Mouse (Mus musculus) kidney, embryonic 16.5 days (tissue): ENCODE measurements around the gene Gm5478. TPM values are rescaled to one million over a fixed set of nuclear protein-coding genes. Genes with fewer than 3 reads are reported as not detected.

Experiments used
- microRNA-seq: library from miRNA; unstranded; fragments of <30 nt; microRNA quantifications from one replicate; pipeline ENCODE4, GENCODE M21; 2016
- polyA plus RNA-seq: library from polyadenylated mRNA; unstranded; fragments of >200 nt; fragmentation: Nextera tagmentation; extraction: Ambion mirVana; gene quantifications from 2 replicates; pipeline ENCODE4 v1.2.1, GENCODE M21; 2015

Gene Gm5478
- polyA plus RNA-seq, 1 experiment from 2014 or later: not detected

Small RNA genes within 50 kb of the gene (microRNA-seq; reads per million reads assigned to microRNA genes)
- gene Gm44342 (not detected), gene Gm44383 (not detected), gene Gm44479 (not detected)

Other genes starting within 250 kb of the Gm5478 start
- gene Krt7, start 236.3 kb downstream of the Gm5478 start, polyA plus RNA-seq: 94.8 and 99.9 TPM in 2 replicates
- 0.06 TPM in 1 of 2 replicates, not detected in the other for gene Krt87, start 208.6 kb downstream of the Gm5478 start, polyA plus RNA-seq
- gene Krt88, start 199.6 kb downstream of the Gm5478 start, polyA plus RNA-seq: not detected in 2 replicates
- gene Krt81, start 183.6 kb downstream of the Gm5478 start, polyA plus RNA-seq: not detected in 2 replicates
- not detected in 2 replicates for gene Krt86, start 173.9 kb downstream of the Gm5478 start, polyA plus RNA-seq
- not detected in 2 replicates for gene Krt83, start 155.9 kb downstream of the Gm5478 start, polyA plus RNA-seq
- not detected in 2 replicates for gene Gm49425, start 130.1 kb downstream of the Gm5478 start, polyA plus RNA-seq
- gene Krt84, start 114.6 kb downstream of the Gm5478 start, polyA plus RNA-seq: not detected in 2 replicates
- gene Krt82, start 96.7 kb downstream of the Gm5478 start, polyA plus RNA-seq: not detected in 2 replicates
- gene Krt90, start 84.4 kb downstream of the Gm5478 start, polyA plus RNA-seq: 0.10 and 0.15 TPM in 2 replicates
- gene Krt75, start 73.5 kb downstream of the Gm5478 start, polyA plus RNA-seq: 0.27 and 0.32 TPM in 2 replicates
- not detected in 2 replicates for gene Gm5414, start 19.2 kb downstream of the Gm5478 start, polyA plus RNA-seq
- gene Krt6b, start 32.9 kb upstream of the Gm5478 start, polyA plus RNA-seq: not detected in 2 replicates
- 0.10 and 0.49 TPM in 2 replicates for gene Krt6a, start 46.9 kb upstream of the Gm5478 start, polyA plus RNA-seq
- gene Krt5, start 65.5 kb upstream of the Gm5478 start, polyA plus RNA-seq: 0.26 and 0.67 TPM in 2 replicates
- not detected in 2 replicates for gene Krt71, start 95.7 kb upstream of the Gm5478 start, polyA plus RNA-seq
- not detected in 2 replicates for gene Krt72, start 139.1 kb upstream of the Gm5478 start, polyA plus RNA-seq
- gene Krt73, start 155.0 kb upstream of the Gm5478 start, polyA plus RNA-seq: not detected in 2 replicates
- gene Krt2, start 170.8 kb upstream of the Gm5478 start, polyA plus RNA-seq: not detected in 2 replicates
- gene Krt1, start 203.4 kb upstream of the Gm5478 start, polyA plus RNA-seq: 0.57 and 0.77 TPM in 2 replicates
- gene Krt77, start 222.3 kb upstream of the Gm5478 start, polyA plus RNA-seq: 0.06 TPM in 1 of 2 replicates, not detected in the other
- gene Krt76, start 245.5 kb upstream of the Gm5478 start, polyA plus RNA-seq: not detected in 2 replicates